Mouse (Mus musculus) ES-E14 (cell line): ENCODE data around the gene Capn2.

ENCODE experiments used
- CHD2 ChIP-seq: IDR thresholded peaks from 2 replicates; pipeline ENCODE4 v1.6.1; 2014; ENCODE audit warnings: mild to moderate bottlenecking, low read depth, low read length, inconsistent platforms
- ZC3H11A ChIP-seq: IDR thresholded peaks from 2 replicates; pipeline ENCODE4 v1.6.1; 2012; ENCODE audit warnings: low read depth, mild to moderate bottlenecking, inconsistent platforms, low read length, borderline replicate concordance

DNA sequence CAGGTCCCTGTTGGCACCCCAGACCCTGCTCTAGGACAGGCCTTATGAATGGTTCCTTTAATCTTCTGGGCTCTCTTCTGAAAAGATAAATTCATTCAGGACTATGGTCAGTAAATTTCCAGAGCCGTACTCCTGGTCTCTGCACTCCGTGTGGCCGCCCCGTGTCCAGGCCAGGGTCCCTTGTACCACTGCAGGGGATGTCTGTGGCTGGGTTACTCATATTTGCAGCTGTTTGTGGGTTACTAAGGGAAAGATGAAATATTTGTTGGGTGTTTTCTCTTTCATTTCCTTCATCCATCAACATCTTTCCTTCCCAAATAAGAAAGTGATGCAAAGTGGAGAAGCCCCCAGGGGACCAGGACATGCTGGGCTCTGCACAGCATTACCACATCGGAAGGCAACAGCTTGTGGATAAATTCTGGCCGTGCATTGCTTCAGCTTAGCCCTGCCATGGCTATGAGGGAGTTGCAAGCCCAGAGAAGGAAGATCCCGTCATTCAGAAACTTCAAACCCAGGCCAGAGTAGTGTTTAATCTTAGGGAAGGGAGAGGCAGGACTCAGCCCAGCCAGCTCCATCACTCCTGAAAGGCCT, 15.5 kb downstream of the Capn2 start:
- TF ChIP-seq CHD2 (no peak), ZC3H11A (no peak)
